Mouse (Mus musculus): Measurements from ENCODE around the gene Cend1. TPM values are rescaled to one million over a fixed set of nuclear protein-coding genes. Genes with fewer than 3 reads are reported as not detected.
A peak's percentile ranks its signal among the peaks of the same experiment; 100 is the strongest.

Gene Cend1
- polyA plus RNA-seq, 1 experiment from 2014 or later: 4.0 TPM

DNA sequence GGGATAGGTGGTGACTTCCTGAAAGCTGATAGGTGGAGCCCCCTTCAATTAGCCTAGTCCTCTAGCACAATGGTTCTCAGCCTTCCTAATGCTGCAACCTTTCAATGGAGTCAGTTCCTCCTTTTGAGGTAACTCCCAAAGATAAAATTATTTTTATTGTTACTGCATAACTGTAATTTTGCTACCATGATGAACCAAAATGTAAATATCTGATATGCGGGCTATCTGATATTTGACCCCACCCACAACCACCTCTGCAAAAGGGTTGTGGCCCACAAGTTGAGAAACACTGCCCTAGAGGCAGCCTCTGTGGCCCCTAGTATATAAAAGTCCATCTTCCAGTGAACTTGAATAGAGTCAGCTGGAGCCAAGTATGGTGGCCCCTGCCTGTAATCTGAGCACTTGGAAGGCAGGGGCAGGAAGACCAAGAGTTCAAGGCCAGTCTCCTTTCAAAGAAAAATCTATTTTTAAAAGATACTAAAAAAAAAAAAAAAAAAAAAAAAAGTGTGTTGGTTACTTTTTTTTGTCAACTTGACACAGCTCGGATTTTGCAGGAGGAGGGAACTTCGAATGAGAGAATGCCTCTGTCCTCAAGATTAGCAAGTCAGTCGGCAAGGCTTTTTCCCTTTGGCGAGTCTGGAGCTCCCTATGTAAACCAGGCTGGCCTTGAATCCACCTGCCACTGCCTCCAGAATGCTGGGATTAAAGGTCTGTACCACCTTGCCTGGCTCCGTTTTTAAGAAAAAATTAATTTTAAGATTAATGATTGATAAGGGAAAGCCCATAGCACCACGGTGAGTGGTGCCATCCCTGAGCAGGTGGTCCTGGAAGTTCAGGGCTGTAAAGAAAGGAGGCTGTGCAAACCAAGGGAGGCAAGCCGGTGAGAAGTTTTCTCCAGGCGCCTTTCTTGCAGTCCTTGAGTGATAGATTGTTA, 38.7 kb downstream of the Cend1 start:
- H3K9me3 ChIP-seq (ENCODE audit: control insufficient read depth, low read length): no peaks in the 10 kb centered on the region
- no peaks in the 10 kb centered on the region for H3K27me3 ChIP-seq (replicated peaks; ENCODE audit: control insufficient read depth, insufficient read depth, low read length)
- 46% methylated on average over 9 of the region's 9 CpGs for WGBS
- ATAC-seq: no peak
- peak overlapping the region; percentile 98 for H3K27ac ChIP-seq (ENCODE audit: low read length)
- H3K4me3 ChIP-seq (ENCODE audit: low read length): no peak overlapping the region
- no peaks in the 10 kb centered on the region for H3K36me3 ChIP-seq (ENCODE audit: control insufficient read depth, insufficient read depth, low read length)
- peak overlapping the region; percentile 94 for H3K4me2 ChIP-seq (ENCODE audit: low read depth, low read length)
- peaks cover 21% of the 10 kb centered on the region for H3K4me1 ChIP-seq (ENCODE audit: control insufficient read depth, insufficient read depth, low read length)
- 0 out of 2 replicates have a peak overlapping the region, but pooled peaks have one; percentile 12 for H3K9ac ChIP-seq (ENCODE audit: low read depth, low read length)

DNA sequence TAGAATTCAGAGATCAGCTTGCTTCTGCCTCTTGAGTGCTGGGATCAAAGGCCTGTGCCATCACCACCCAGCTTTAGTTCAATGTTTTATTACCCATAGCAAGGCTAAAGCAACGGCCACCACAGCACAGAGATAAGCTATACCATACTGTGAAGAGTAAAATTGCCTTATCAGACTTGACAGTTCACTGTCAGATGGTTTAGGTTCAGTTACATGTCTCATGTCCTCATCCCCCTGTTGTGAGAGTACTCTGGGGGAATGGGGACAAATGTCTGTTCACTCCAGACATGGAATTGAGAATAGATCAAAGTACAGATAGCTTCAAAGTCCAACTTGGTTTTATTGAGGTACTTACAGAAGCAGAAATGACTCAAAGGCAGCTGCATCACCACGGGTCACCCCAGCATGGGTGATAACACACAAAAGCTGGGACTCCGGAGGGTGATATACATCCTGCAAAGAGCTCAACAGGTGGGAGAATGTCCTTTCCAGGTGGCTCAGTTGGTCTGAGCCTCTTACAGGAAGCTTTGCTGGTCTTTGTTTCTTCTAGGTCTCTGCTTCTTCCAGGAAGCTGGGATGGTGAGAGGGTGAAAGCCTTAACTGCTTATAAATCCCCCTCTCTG, 40.7 kb downstream of the Cend1 start:
- Histone ChIP-seq H3K4me1 (ENCODE audit: control insufficient read depth, insufficient read depth, low read length) (peaks cover 21% of the 10 kb centered on the region), H3K9me3 (ENCODE audit: control insufficient read depth, low read length) (no peaks in the 10 kb centered on the region), H3K36me3 (ENCODE audit: control insufficient read depth, insufficient read depth, low read length) (no peaks in the 10 kb centered on the region), H3K27me3 (replicated peaks; ENCODE audit: control insufficient read depth, insufficient read depth, low read length) (no peaks in the 10 kb centered on the region), H3K4me2 (ENCODE audit: low read depth, low read length) (peak overlapping the region; percentile 10; the same call in 1 of the 2 replicates), H3K9ac (ENCODE audit: low read depth, low read length) (no peak overlapping the region), H3K4me3 (ENCODE audit: low read length) (no peak overlapping the region), H3K27ac (ENCODE audit: low read length) (peak overlapping the region; percentile 98)
- peak; percentile 62 for ATAC-seq
- WGBS: 41% methylated on average over 3 of the region's 3 CpGs

DNA sequence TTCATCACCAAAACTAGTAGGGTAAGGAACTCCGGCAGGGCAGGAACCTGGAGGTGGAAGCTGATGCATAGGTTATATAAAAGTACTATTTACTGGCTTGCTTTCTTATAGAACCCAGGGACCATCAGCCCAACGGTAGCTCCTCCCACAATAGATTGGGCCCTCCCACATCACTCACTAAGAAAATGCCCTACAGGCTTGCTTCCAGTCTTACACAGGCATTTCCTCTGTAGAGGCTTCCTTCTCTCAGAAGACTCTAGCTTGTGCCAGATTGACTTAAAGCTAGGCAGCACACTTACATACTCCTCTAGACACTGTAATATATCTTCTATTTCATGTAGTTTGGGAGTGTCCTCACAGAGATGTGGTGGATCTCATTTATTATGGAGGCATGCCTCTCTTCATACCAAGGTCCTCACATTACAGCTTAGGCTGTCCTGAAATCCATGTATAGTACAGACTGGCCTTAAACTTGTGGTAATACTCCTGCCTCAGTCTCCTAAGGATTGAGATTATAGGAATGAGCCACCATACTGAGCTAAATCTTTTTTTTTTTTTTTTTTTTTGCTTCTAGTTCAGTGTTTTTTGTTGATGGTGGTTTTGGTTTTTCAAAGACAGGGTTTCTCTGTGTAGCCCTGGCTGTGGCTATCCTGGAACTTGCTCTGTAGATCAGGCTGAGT, 41.3 kb downstream of the Cend1 start:
- H3K4me2 ChIP-seq (ENCODE audit: low read depth, low read length): no peak overlapping the region
- no peak for ATAC-seq
- no peaks in the 10 kb centered on the region for H3K36me3 ChIP-seq (ENCODE audit: control insufficient read depth, insufficient read depth, low read length)
- H3K9ac ChIP-seq (ENCODE audit: low read depth, low read length): no peak overlapping the region
- no peak overlapping the region for H3K4me3 ChIP-seq (ENCODE audit: low read length)
- peak overlapping the region; percentile 98 for H3K27ac ChIP-seq (ENCODE audit: low read length)
- H3K4me1 ChIP-seq (ENCODE audit: control insufficient read depth, insufficient read depth, low read length): peaks cover 18% of the 10 kb centered on the region
- WGBS: 46% methylated on average over 2 of the region's 2 CpGs
- no peaks in the 10 kb centered on the region for H3K27me3 ChIP-seq (replicated peaks; ENCODE audit: control insufficient read depth, insufficient read depth, low read length)
- H3K9me3 ChIP-seq (ENCODE audit: control insufficient read depth, low read length): no peaks in the 10 kb centered on the region

DNA sequence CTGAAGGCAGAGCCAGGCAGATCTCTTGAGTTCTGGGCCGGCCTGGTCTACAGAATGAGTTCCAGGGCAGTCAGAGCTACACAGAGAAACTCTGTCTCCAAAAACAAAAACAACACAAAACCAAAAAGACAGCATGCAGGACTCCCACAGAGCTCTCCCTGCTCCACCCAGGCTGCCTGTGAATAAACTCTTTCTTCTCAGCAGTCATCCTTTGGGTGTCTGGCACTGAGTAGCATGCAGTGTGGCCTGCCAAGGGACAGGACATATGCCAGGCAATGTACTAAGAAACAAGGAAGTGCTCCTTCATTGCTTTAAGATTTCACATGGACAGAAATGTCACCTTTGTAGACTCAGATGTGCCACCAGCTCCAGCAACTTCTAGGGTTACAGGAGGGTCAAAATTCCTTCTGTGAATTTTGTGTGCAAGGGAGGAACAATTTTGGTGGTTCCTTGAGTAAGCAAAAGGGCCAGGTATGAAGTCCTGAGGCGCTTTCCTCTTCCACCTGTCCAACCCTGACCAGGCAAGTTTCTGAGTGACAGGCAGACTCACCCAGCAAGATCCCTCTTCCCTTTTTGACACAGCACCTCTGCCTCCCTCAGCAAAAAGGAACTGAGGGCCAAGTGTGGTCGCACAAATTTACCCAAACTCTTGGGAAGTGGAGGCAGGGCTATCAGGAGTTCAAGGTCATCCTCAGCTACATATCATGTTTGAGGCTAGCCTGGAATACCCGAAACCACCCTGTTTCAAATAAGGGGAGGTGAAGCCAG, 48.0 kb downstream of the Cend1 start:
- no peak for ATAC-seq
- H3K4me3 ChIP-seq (ENCODE audit: low read length): no peak overlapping the region
- H3K27me3 ChIP-seq (replicated peaks; ENCODE audit: control insufficient read depth, insufficient read depth, low read length): no peaks in the 10 kb centered on the region
- no peaks in the 10 kb centered on the region for H3K9me3 ChIP-seq (ENCODE audit: control insufficient read depth, low read length)
- 76% methylated on average over 4 of the region's 4 CpGs for WGBS
- H3K36me3 ChIP-seq (ENCODE audit: control insufficient read depth, insufficient read depth, low read length): no peaks in the 10 kb centered on the region
- H3K9ac ChIP-seq (ENCODE audit: low read depth, low read length): no peak overlapping the region
- no peaks in the 10 kb centered on the region for H3K4me1 ChIP-seq (ENCODE audit: control insufficient read depth, insufficient read depth, low read length)
- no peak overlapping the region for H3K4me2 ChIP-seq (ENCODE audit: low read depth, low read length)
- H3K27ac ChIP-seq (ENCODE audit: low read length): no peak overlapping the region

GRCm38 (mm10) chr7:141379584-141379983, 49.7 kb downstream of the Cend1 start:
- Histone ChIP-seq H3K27me3 (replicated peaks; ENCODE audit: control insufficient read depth, insufficient read depth, low read length) (no peaks in the 10 kb centered on the region), H3K9me3 (ENCODE audit: control insufficient read depth, low read length) (no peaks in the 10 kb centered on the region), H3K4me1 (ENCODE audit: control insufficient read depth, insufficient read depth, low read length) (no peaks in the 10 kb centered on the region), H3K36me3 (ENCODE audit: control insufficient read depth, insufficient read depth, low read length) (no peaks in the 10 kb centered on the region), H3K4me3 (ENCODE audit: low read length) (no peak overlapping the region), H3K4me2 (ENCODE audit: low read depth, low read length) (no peak overlapping the region), H3K9ac (ENCODE audit: low read depth, low read length) (no peak overlapping the region), H3K27ac (ENCODE audit: low read length) (0 out of 2 replicates have a peak overlapping the region, but pooled peaks have one; percentile 48)
- WGBS: 39% methylated on average over 4 of the region's 4 CpGs
- peak; percentile 79 for ATAC-seq

Other genes with a start within 250 kb of the Cend1 start
- 21.9 and 47.0 TPM in 2 replicates for gene Hras, start 235.5 kb downstream of the Cend1 start, polyA plus RNA-seq (2015; fragmentation: Nextera tagmentation; extraction: Ambion mirVana)
- gene Lrrc56, start 235.3 kb downstream of the Cend1 start, polyA plus RNA-seq (2015; fragmentation: Nextera tagmentation; extraction: Ambion mirVana): 5.3 and 6.5 TPM in 2 replicates
- gene Lmntd2, start 215.4 kb downstream of the Cend1 start, polyA plus RNA-seq (2015; fragmentation: Nextera tagmentation; extraction: Ambion mirVana): 4.0 TPM in 2 replicates
- 75.6 and 77.5 TPM in 2 replicates for gene Rassf7, start 213.6 kb downstream of the Cend1 start, polyA plus RNA-seq (2015; fragmentation: Nextera tagmentation; extraction: Ambion mirVana)
- gene Phrf1, start 200.7 kb downstream of the Cend1 start, polyA plus RNA-seq (2015; fragmentation: Nextera tagmentation; extraction: Ambion mirVana): 55.2 and 56.7 TPM in 2 replicates
- 6.5 and 9.1 TPM in 2 replicates for gene Irf7, start 163.0 kb downstream of the Cend1 start, polyA plus RNA-seq (2015; fragmentation: Nextera tagmentation; extraction: Ambion mirVana)
- gene Cdhr5, start 152.7 kb downstream of the Cend1 start, polyA plus RNA-seq (2015; fragmentation: Nextera tagmentation; extraction: Ambion mirVana): 167 and 234 TPM in 2 replicates
- gene Sct, start 150.4 kb downstream of the Cend1 start, polyA plus RNA-seq (2015; fragmentation: Nextera tagmentation; extraction: Ambion mirVana): 304 and 334 TPM in 2 replicates
- gene Drd4, start 137.5 kb downstream of the Cend1 start, polyA plus RNA-seq (2015; fragmentation: Nextera tagmentation; extraction: Ambion mirVana): 0.23 and 0.48 TPM in 2 replicates
- gene Deaf1, start 101.8 kb downstream of the Cend1 start, polyA plus RNA-seq (2015; fragmentation: Nextera tagmentation; extraction: Ambion mirVana): 61.0 and 64.4 TPM in 2 replicates
- 32.4 and 34.2 TPM in 2 replicates for gene Tmem80, start 101.8 kb downstream of the Cend1 start, polyA plus RNA-seq (2015; fragmentation: Nextera tagmentation; extraction: Ambion mirVana)
- gene Eps8l2, start 90.6 kb downstream of the Cend1 start, polyA plus RNA-seq (2015; fragmentation: Nextera tagmentation; extraction: Ambion mirVana): 191 and 214 TPM in 2 replicates
- gene Taldo1, start 37.3 kb downstream of the Cend1 start, polyA plus RNA-seq (2015; fragmentation: Nextera tagmentation; extraction: Ambion mirVana): 567 and 582 TPM in 2 replicates
- gene Gatd1, start 15.4 kb downstream of the Cend1 start, polyA plus RNA-seq (2015; fragmentation: Nextera tagmentation; extraction: Ambion mirVana): 47.5 and 48.2 TPM in 2 replicates
- gene Slc25a22, start 8.4 kb upstream of the Cend1 start, polyA plus RNA-seq (2015; fragmentation: Nextera tagmentation; extraction: Ambion mirVana): 34.6 and 37.7 TPM in 2 replicates
- 7.3 and 8.0 TPM in 2 replicates for gene Pidd1, start 14.5 kb upstream of the Cend1 start, polyA plus RNA-seq (2015; fragmentation: Nextera tagmentation; extraction: Ambion mirVana)
- 1,164 and 1,258 TPM in 2 replicates for gene Rplp2, start 17.9 kb upstream of the Cend1 start, polyA plus RNA-seq (2015; fragmentation: Nextera tagmentation; extraction: Ambion mirVana)
- 45.5 and 45.7 TPM in 2 replicates for gene Pnpla2, start 25.7 kb upstream of the Cend1 start, polyA plus RNA-seq (2015; fragmentation: Nextera tagmentation; extraction: Ambion mirVana)
- gene Cracr2b, start 31.6 kb upstream of the Cend1 start, polyA plus RNA-seq (2015; fragmentation: Nextera tagmentation; extraction: Ambion mirVana): 19.3 and 21.0 TPM in 2 replicates
- 30.6 and 30.8 TPM in 2 replicates for gene Cd151, start 37.9 kb upstream of the Cend1 start, polyA plus RNA-seq (2015; fragmentation: Nextera tagmentation; extraction: Ambion mirVana)
- 50.9 and 57.1 TPM in 2 replicates for gene Polr2l, start 45.6 kb upstream of the Cend1 start, polyA plus RNA-seq (2015; fragmentation: Nextera tagmentation; extraction: Ambion mirVana)
- gene Tspan4, start 45.7 kb upstream of the Cend1 start, polyA plus RNA-seq (2015; fragmentation: Nextera tagmentation; extraction: Ambion mirVana): 58.2 and 59.2 TPM in 2 replicates
- 69.8 and 76.5 TPM in 2 replicates for gene Chid1, start 110.4 kb upstream of the Cend1 start, polyA plus RNA-seq (2015; fragmentation: Nextera tagmentation; extraction: Ambion mirVana)
- 89.4 and 103 TPM in 2 replicates for gene Ap2a2, start 132.7 kb upstream of the Cend1 start, polyA plus RNA-seq (2015; fragmentation: Nextera tagmentation; extraction: Ambion mirVana)
- gene Muc6, start 225.8 kb upstream of the Cend1 start, polyA plus RNA-seq (2015; fragmentation: Nextera tagmentation; extraction: Ambion mirVana): 0.24 and 0.28 TPM in 2 replicates